Mouse (Mus musculus) v-Abl transformed pro-B cells (cell line): ENCODE results near the gene Gpr135.
"Not testable (repeated sequence)": the region's sequence is repeated elsewhere in the genome, so short reads cannot be mapped to it uniquely, and the experiment has no call there.

ENCODE experiments used
- in situ Hi-C, 2 experiments: fragments of 400-800 bp; cut with MboI; formaldehyde crosslinking; loops; one replicate each; pipeline ENCODE4 v1.15.1; 2025; ENCODE audit not compliant: unreplicated experiment in 2 of 2

Gpr135 gene

GRCm38 (mm10) chr12:72069626-72070326 lies 1.1 kb downstream of the Gpr135 start:
- in situ Hi-C loops, result no loop called here

- in situ Hi-C loops, result no loop called here
Observed at GRCm38 (mm10) chr12:72057780-72058179, 13.1 kb downstream of the Gpr135 start.

GRCm38 (mm10) chr12:72053851-72054250 lies 17.1 kb downstream of the Gpr135 start:
- in situ Hi-C loops, result no loop called here

- in situ Hi-C loops, result no loop called here
Observed at GRCm38 (mm10) chr12:72053303-72053702, 17.6 kb downstream of the Gpr135 start.

- in situ Hi-C loops, result no loop called here
Observed at GRCm38 (mm10) chr12:72052571-72052970, 18.4 kb downstream of the Gpr135 start.

- in situ Hi-C loops, result no loop called here
Observed at GRCm38 (mm10) chr12:72050821-72051220, 20.1 kb downstream of the Gpr135 start.

- in situ Hi-C loops, result not testable (repeated sequence)
Observed at GRCm38 (mm10) chr12:72050156-72050555, 20.8 kb downstream of the Gpr135 start.

GRCm38 (mm10) chr12:72047513-72047912 lies 23.4 kb downstream of the Gpr135 start:
- in situ Hi-C loops, result no loop called here

- in situ Hi-C loops, result no loop called here
Observed at GRCm38 (mm10) chr12:72041238-72041637, 29.7 kb downstream of the Gpr135 start.

GRCm38 (mm10) chr12:72039501-72039900 lies 31.4 kb downstream of the Gpr135 start:
- in situ Hi-C loops, result no loop called here

GRCm38 (mm10) chr12:72038866-72039265 lies 32.1 kb downstream of the Gpr135 start:
- in situ Hi-C loops, result no loop called here

- in situ Hi-C loops, result no loop called here
Observed at GRCm38 (mm10) chr12:72037049-72037448, 33.9 kb downstream of the Gpr135 start.

- in situ Hi-C loops, result no loop called here
Observed at GRCm38 (mm10) chr12:72036097-72036661, 34.7 kb downstream of the Gpr135 start.

- in situ Hi-C loops, result no loop called here
Observed at GRCm38 (mm10) chr12:72031794-72032193, 39.1 kb downstream of the Gpr135 start.

- in situ Hi-C loops, result no loop called here
Observed at GRCm38 (mm10) chr12:72031171-72031570, 39.8 kb downstream of the Gpr135 start.

GRCm38 (mm10) chr12:72025275-72025795 lies 45.6 kb downstream of the Gpr135 start:
- in situ Hi-C loops, result no loop called here

GRCm38 (mm10) chr12:72023572-72023971 lies 47.4 kb downstream of the Gpr135 start:
- in situ Hi-C loops, result no loop called here

GRCm38 (mm10) chr12:72022790-72023189 lies 48.1 kb downstream of the Gpr135 start:
- in situ Hi-C loops, result no loop called here

- in situ Hi-C loops, result no loop called here
Observed at GRCm38 (mm10) chr12:72021543-72021942, 49.4 kb downstream of the Gpr135 start.

GRCm38 (mm10) chr12:72020285-72020684 lies 50.6 kb downstream of the Gpr135 start:
- in situ Hi-C loops, result no loop called here
